Mouse (Mus musculus): Measurements from ENCODE around the gene Rps10. TPM values are rescaled to one million over a fixed set of nuclear protein-coding genes. Genes with fewer than 3 reads are reported as not detected.

Rps10 gene
- polyA plus RNA-seq, 1 experiment from 2014 or later, result 879 TPM

DNA sequence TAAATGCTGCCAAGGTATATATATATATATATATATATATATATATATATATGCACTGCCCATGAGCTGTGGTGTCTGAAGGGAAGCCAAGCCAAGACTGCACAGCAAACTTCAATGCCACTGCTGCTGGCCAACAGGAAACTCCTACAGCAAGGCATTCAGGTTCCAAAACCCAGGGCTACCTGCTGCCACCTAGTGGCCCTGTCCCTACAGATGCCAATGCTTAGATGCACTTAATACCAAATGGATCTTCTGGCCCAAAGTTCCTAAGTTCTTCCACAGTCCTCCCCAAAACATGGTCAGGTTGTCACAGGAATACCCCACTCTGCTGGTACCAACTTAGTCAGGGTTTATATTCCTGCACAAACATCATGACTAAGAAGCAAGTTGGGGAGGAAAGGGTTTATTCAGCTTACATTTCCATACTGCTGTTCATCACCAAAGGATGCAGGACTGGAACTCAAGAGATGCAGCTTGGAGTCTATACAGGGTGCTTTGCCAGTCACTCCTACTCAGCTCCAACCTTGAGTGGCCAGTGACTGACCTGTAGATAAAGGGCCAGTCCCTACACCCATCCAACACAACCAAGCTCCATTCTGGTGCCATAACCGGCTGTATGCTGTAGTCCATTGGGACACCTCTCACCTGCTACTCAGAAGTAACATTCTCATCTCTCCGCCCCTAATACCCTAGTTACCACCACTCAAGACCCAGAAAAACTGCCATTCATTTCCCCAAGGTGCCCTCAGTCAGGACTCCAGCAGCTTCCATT, 7.0 kb downstream of the Rps10 start:
- H3K4me3 ChIP-seq (ENCODE audit: low read depth, low read length), result no peak overlapping the region
- H3K4me2 ChIP-seq (replicated peaks; ENCODE audit: low read depth), result no peak overlapping the region
- no peak overlapping the region for H3K9ac ChIP-seq (ENCODE audit: low read length)
- 0 out of 2 replicates have a peak, but pooled peaks cover 3% of the 10 kb centered on the region for H3K4me1 ChIP-seq (replicated peaks; ENCODE audit: control insufficient read depth, insufficient read depth)
- H3K36me3 ChIP-seq (ENCODE audit: control insufficient read depth, insufficient read depth, low read length), result peaks cover 19% of the 10 kb centered on the region
- TF ChIP-seq EP300 (optimal IDR thresholded peaks at IDR 0.05), result no peak
- TF ChIP-seq CTCF (IDR thresholded peaks at IDR 0.05; ENCODE audit: low read depth), result peak; percentile 89
- H3K27me3 ChIP-seq (ENCODE audit: control insufficient read depth, insufficient read depth, low read length), result no peaks in the 10 kb centered on the region
- H3K9me3 ChIP-seq (ENCODE audit: control insufficient read depth, low read length), result no peaks in the 10 kb centered on the region
- peak; percentile 63 for ATAC-seq (ENCODE audit: low FRiP score, low TSS enrichment)
- H3K27ac ChIP-seq (replicated peaks), result no peak overlapping the region
- DNase-seq (ENCODE audit: low spot score), result peak; percentile 86
- WGBS, result 75% methylated on average over 2 of the region's 2 CpGs

- Histone ChIP-seq H3K9ac (ENCODE audit: low read length) (no peak overlapping the region), H3K36me3 (ENCODE audit: control insufficient read depth, insufficient read depth, low read length) (peaks cover 19% of the 10 kb centered on the region), H3K27me3 (ENCODE audit: control insufficient read depth, insufficient read depth, low read length) (no peaks in the 10 kb centered on the region), H3K4me3 (ENCODE audit: low read depth, low read length) (no peak overlapping the region), H3K4me1 (replicated peaks; ENCODE audit: control insufficient read depth, insufficient read depth) (0 out of 2 replicates have a peak, but pooled peaks cover 1% of the 10 kb centered on the region), H3K27ac (replicated peaks) (no peak overlapping the region), H3K9me3 (ENCODE audit: control insufficient read depth, low read length) (no peaks in the 10 kb centered on the region), H3K4me2 (replicated peaks; ENCODE audit: low read depth) (no peak overlapping the region)
- TF ChIP-seq EP300 (optimal IDR thresholded peaks at IDR 0.05), result no peak
- TF ChIP-seq CTCF (IDR thresholded peaks at IDR 0.05; ENCODE audit: low read depth), result no peak
- no peak for ATAC-seq (ENCODE audit: low FRiP score, low TSS enrichment)
- DNase-seq (ENCODE audit: low spot score), result no peak
- 83% methylated on average over 8 of the region's 8 CpGs for WGBS
Measured at GRCm38 (mm10) chr17:27628376-27628775, 8.1 kb downstream of the Rps10 start.

DNA sequence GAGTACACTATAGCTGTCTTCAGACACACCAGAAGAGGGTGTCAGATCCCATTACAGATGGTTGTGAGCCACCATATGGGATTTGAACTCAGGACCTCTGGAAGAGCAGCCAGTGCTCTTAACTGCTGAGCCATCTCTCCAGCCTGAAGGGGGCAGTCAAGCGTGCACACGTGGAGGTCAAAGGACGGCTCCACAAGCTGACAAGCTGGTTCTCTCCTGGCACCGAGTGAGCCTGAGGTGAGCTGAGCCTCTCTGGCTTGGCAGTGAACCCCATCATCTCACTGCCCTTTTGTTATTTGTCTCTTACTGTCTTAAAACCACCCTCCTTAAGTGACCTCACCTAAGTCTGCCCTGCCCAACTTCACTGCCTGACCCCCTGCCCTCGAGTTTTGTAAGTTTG, 9.0 kb downstream of the Rps10 start:
- H3K36me3 ChIP-seq (ENCODE audit: control insufficient read depth, insufficient read depth, low read length), result peaks cover 19% of the 10 kb centered on the region
- no peaks in the 10 kb centered on the region for H3K9me3 ChIP-seq (ENCODE audit: control insufficient read depth, low read length)
- H3K4me3 ChIP-seq (ENCODE audit: low read depth, low read length), result no peak overlapping the region
- 40% methylated on average over 5 of the region's 5 CpGs for WGBS
- no peak overlapping the region for H3K4me2 ChIP-seq (replicated peaks; ENCODE audit: low read depth)
- no peak overlapping the region for H3K9ac ChIP-seq (ENCODE audit: low read length)
- no peaks in the 10 kb centered on the region for H3K4me1 ChIP-seq (replicated peaks; ENCODE audit: control insufficient read depth, insufficient read depth)
- DNase-seq (ENCODE audit: low spot score) (no peak), ATAC-seq (ENCODE audit: low FRiP score, low TSS enrichment) (no peak)
- no peak overlapping the region for H3K27ac ChIP-seq (replicated peaks)
- TF ChIP-seq EP300 (optimal IDR thresholded peaks at IDR 0.05) (no peak), CTCF (IDR thresholded peaks at IDR 0.05; ENCODE audit: low read depth) (peak; percentile 53)
- no peaks in the 10 kb centered on the region for H3K27me3 ChIP-seq (ENCODE audit: control insufficient read depth, insufficient read depth, low read length)

DNA sequence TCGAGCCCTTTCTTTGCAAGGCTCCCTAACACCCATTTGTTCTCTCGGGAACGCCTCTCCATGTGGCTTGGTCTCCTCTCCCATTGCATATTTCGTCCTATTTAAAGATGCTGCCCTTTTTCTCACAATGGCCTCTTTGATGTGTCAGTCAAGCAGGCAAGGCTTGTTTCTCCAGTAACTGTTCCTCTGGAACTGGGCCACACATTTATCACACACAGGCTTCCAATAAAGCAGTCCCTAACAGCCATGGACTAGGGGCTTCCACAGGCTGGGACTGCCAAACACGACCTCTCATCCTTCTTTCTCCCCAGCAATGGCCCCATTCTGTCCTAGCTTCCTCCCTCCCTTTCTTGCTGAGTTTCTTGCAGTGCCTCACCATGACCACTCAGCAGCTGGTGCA, 9.8 kb downstream of the Rps10 start:
- H3K27ac ChIP-seq (replicated peaks), result no peak overlapping the region
- 40% methylated on average over 5 of the region's 5 CpGs for WGBS
- H3K9ac ChIP-seq (ENCODE audit: low read length), result no peak overlapping the region; the same call in 1 of the 2 replicates
- DNase-seq (ENCODE audit: low spot score) (no peak), ATAC-seq (ENCODE audit: low FRiP score, low TSS enrichment) (no peak)
- H3K4me3 ChIP-seq (ENCODE audit: low read depth, low read length), result no peak overlapping the region
- H3K27me3 ChIP-seq (ENCODE audit: control insufficient read depth, insufficient read depth, low read length), result no peaks in the 10 kb centered on the region
- peaks cover 12% of the 10 kb centered on the region for H3K36me3 ChIP-seq (ENCODE audit: control insufficient read depth, insufficient read depth, low read length)
- no peak overlapping the region for H3K4me2 ChIP-seq (replicated peaks; ENCODE audit: low read depth)
- no peaks in the 10 kb centered on the region for H3K4me1 ChIP-seq (replicated peaks; ENCODE audit: control insufficient read depth, insufficient read depth)
- TF ChIP-seq CTCF (IDR thresholded peaks at IDR 0.05; ENCODE audit: low read depth), result no peak
- no peaks in the 10 kb centered on the region for H3K9me3 ChIP-seq (ENCODE audit: control insufficient read depth, low read length)

GRCm38 (mm10) chr17:27625455-27626251, 10.8 kb downstream of the Rps10 start:
- Histone ChIP-seq H3K9ac (ENCODE audit: low read length) (no peak overlapping the region), H3K4me1 (replicated peaks; ENCODE audit: control insufficient read depth, insufficient read depth) (peaks cover 3% of the 10 kb centered on the region; the same call in 1 of the 2 replicates), H3K4me2 (replicated peaks; ENCODE audit: low read depth) (no peak overlapping the region), H3K27ac (replicated peaks) (no peak overlapping the region), H3K27me3 (ENCODE audit: control insufficient read depth, insufficient read depth, low read length) (no peaks in the 10 kb centered on the region), H3K36me3 (ENCODE audit: control insufficient read depth, insufficient read depth, low read length) (peaks cover 4% of the 10 kb centered on the region; the same call in 1 of the 2 replicates), H3K4me3 (ENCODE audit: low read depth, low read length) (no peak overlapping the region), H3K9me3 (ENCODE audit: control insufficient read depth, low read length) (no peaks in the 10 kb centered on the region)
- 32% methylated on average over 7 of the region's 7 CpGs for WGBS
- DNase-seq (ENCODE audit: low spot score), result no peak
- ATAC-seq (ENCODE audit: low FRiP score, low TSS enrichment), result no peak
- TF ChIP-seq EP300 (optimal IDR thresholded peaks at IDR 0.05) (no peak), CTCF (IDR thresholded peaks at IDR 0.05; ENCODE audit: low read depth) (no peak)

Data from stomach, postnatal 0 days (tissue).